Comparison of ENCODE assay signal across 8 mouse cellular contexts in the genomic region with DNA sequence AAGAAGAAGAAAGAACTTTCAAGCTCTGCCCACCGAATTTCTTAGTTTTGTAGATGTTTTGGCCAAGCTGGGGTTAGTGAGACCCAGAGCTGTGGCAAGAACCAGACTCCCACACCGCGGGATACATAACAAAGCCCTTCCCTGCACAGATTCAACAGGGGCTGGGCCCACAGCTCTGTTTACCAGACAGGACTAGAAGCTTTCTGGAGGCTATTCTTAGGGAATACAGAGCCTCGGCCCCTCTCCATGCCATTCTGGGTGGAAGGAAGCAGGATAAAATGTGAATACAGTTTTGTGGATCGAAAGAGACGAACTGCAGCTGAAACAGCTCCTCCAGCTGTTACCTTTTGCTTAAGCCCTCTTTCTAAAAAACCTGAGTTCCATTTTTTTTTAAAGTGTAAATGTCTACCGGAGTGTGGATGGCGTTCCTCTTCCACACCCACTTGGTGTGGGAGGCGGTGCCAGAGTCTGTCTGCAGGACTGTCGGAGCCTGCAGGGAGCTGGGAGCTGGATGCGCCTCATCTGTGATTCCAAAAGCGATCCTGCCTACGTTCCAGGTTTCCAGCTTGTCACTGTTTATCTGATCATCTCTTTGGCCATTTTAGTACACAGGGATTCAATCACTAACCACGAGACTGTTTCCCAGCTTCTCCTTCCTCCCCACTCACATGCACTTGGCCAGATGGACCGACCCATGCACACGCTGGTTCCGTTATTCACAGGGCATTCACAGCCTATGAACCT. TPM values are rescaled to one million over a fixed set of nuclear protein-coding genes. Genes with fewer than 3 reads are reported as not detected.
DNase-seq lines count a peak whose midpoint lies in the region; ATAC-seq lines count a peak whose summit lies in the region.

No protein-coding gene starts in this region.

- no peaks in the 10 kb centered on the region for H3K9me3 ChIP-seq in heart, embryonic 14.5 days (ENCODE audit: control insufficient read depth, low read length)
- H3K9me3 ChIP-seq in forebrain, embryonic 13.5 days (replicated peaks): no peaks in the 10 kb centered on the region
- H3K9me3 ChIP-seq in midbrain, embryonic 13.5 days: no peaks in the 10 kb centered on the region

- intact Hi-C loops in heart, postnatal 25 days (cut with DNase I): no loop called here

- H3K27me3 ChIP-seq in heart, embryonic 14.5 days (ENCODE audit: control insufficient read depth, insufficient read depth, low read length): peaks cover 39% of the 10 kb centered on the region
- H3K27me3 ChIP-seq in forebrain, embryonic 13.5 days: peaks cover 47% of the 10 kb centered on the region
- peaks cover 27% of the 10 kb centered on the region for H3K27me3 ChIP-seq in midbrain, embryonic 13.5 days

- no peak for DNase-seq in heart, postnatal 25 days (ENCODE audit: low spot score)
- peak; percentile 90 for DNase-seq in brain, adult 2 months (ENCODE audit: low read depth, low spot score)
- peak; percentile 36 to 52 for DNase-seq in layer of hippocampus, postnatal 14 days (ENCODE audit: low spot score in 2 of 2)
- no peak for DNase-seq in ovary, postnatal 14 days (ENCODE audit: low spot score)
- no peak for DNase-seq in thymus, postnatal 4 days

- peak overlapping the region; percentile 45; the same call in 1 of the 2 replicates for H3K9ac ChIP-seq in heart, embryonic 14.5 days (ENCODE audit: low read length)
- peak overlapping the region; percentile 68 for H3K9ac ChIP-seq in forebrain, embryonic 13.5 days
- peak overlapping the region; percentile 76 for H3K9ac ChIP-seq in midbrain, embryonic 13.5 days (replicated peaks)

- H3K27ac ChIP-seq in heart, embryonic 14.5 days (replicated peaks in 1 of 2; ENCODE audit: control insufficient read depth in 1 of 2, insufficient read depth in 1 of 2, low read depth in 2 of 2, low read length in 2 of 2): no peak overlapping the region
- H3K27ac ChIP-seq in forebrain, embryonic 13.5 days: no peak overlapping the region
- H3K27ac ChIP-seq in midbrain, embryonic 13.5 days: peak overlapping the region; percentile 31

- H3K4me1 ChIP-seq in heart, embryonic 14.5 days (ENCODE audit: control insufficient read depth in 2 of 2, insufficient read depth in 2 of 2, low read length in 2 of 2): peaks cover 7 to 10% of the 10 kb centered on the region in 2 experiments; a peak in 3 of 4 replicates
- peaks cover 32% of the 10 kb centered on the region for H3K4me1 ChIP-seq in forebrain, embryonic 13.5 days
- H3K4me1 ChIP-seq in midbrain, embryonic 13.5 days (replicated peaks): peaks cover 25% of the 10 kb centered on the region

- 19% methylated on average over 17 of the region's 17 CpGs for WGBS in heart, embryonic 14.5 days
- WGBS in forebrain, embryonic 13.5 days: 16% methylated on average over 17 of the region's 17 CpGs
- WGBS in midbrain, embryonic 13.5 days: 14% methylated on average over 17 of the region's 17 CpGs

- H3K4me2 ChIP-seq in heart, embryonic 14.5 days (ENCODE audit: low read length): peak overlapping the region; percentile 98
- H3K4me2 ChIP-seq in forebrain, embryonic 13.5 days: peak overlapping the region; percentile 99
- H3K4me2 ChIP-seq in midbrain, embryonic 13.5 days (replicated peaks): peak overlapping the region; percentile 97

- H3K36me3 ChIP-seq in heart, embryonic 14.5 days (ENCODE audit: control insufficient read depth, insufficient read depth, low read length): no peaks in the 10 kb centered on the region
- no peaks in the 10 kb centered on the region for H3K36me3 ChIP-seq in forebrain, embryonic 13.5 days (ENCODE audit: poor library complexity, severe bottlenecking)
- no peaks in the 10 kb centered on the region for H3K36me3 ChIP-seq in midbrain, embryonic 13.5 days

- peak overlapping the region; percentile 47 to 51 for H3K4me3 ChIP-seq in heart, embryonic 14.5 days (ENCODE audit: control insufficient read depth in 1 of 2, insufficient read depth in 1 of 2, low read depth in 1 of 2, low read length in 2 of 2)
- H3K4me3 ChIP-seq in forebrain, embryonic 13.5 days: peak overlapping the region; percentile 58
- H3K4me3 ChIP-seq in midbrain, embryonic 13.5 days (replicated peaks): peak overlapping the region; percentile 64

- ATAC-seq in heart, embryonic 14.5 days (ENCODE audit: insufficient number of reproducible peaks, insufficient read depth, low FRiP score, low read depth): no peak
- ATAC-seq in forebrain, embryonic 13.5 days: no peak; the same call in 1 of the 2 replicates
- peak; percentile 15; the same call in 1 of the 2 replicates for ATAC-seq in midbrain, embryonic 13.5 days

RNA-seq across cellular contexts. Expression of a gene that starts 1.4 kb away (rescaled TPM):
- polyA plus RNA-seq in heart, embryonic 14.5 days (2014; fragmentation: Nextera tagmentation; extraction: Ambion mirVana): 0.03 and 0.05 TPM in 2 replicates
- not detected for total RNA-seq in heart, postnatal 25 days (2021)
- 0.33 and 0.56 TPM in 2 replicates for polyA plus RNA-seq in forebrain, embryonic 13.5 days (2015; fragmentation: Nextera tagmentation; extraction: Ambion mirVana)
- total RNA-seq in layer of hippocampus, postnatal 14 days (2021): 10 to 100 TPM; 66.6 to 68.0 TPM
- 3.7 and 3.8 TPM in 2 replicates for polyA plus RNA-seq in midbrain, embryonic 13.5 days (2015; fragmentation: Nextera tagmentation; extraction: Ambion mirVana)

Comparison
In these comparisons a context has a peak if more than half of its experiments do, and no peak if none do; other contexts are left out.
1. DNase-seq: peak in brain, adult 2 months (single experiment) and layer of hippocampus, postnatal 14 days (2 of 2); none in heart, postnatal 25 days (single experiment), ovary, postnatal 14 days (single experiment) and thymus, postnatal 4 days (single experiment).
2. Peak in every context shown above with its lines, with median percentiles within 50 percentile points of each other: H3K4me2 ChIP-seq, H3K4me3 ChIP-seq and H3K9ac ChIP-seq.